Mouse (Mus musculus) bone marrow, adult 2 months (tissue): Measurements from ENCODE around the gene Mthfsd. TPM values are rescaled to one million over a fixed set of nuclear protein-coding genes. Genes with fewer than 3 reads are reported as not detected.

Source experiments
- H3K27ac ChIP-seq: fragments of 200-500 bp; 2 replicates; pipeline ENCODE4 v1.5.1; 2012; ENCODE audit warnings: low read depth, mild to moderate bottlenecking, control low read depth, inconsistent platforms, low read length; ENCODE audit not compliant: control insufficient read depth, poor library complexity, insufficient read depth
- H3K4me1 ChIP-seq: fragments of 200-500 bp; 2 replicates; pipeline ENCODE4 v1.6.1; 2011; ENCODE audit warnings: low read length; ENCODE audit not compliant: control insufficient read depth, insufficient read depth
- H3K4me3 ChIP-seq: fragments of 200-500 bp; replicated peaks from 2 replicates; pipeline ENCODE3; 2011; ENCODE audit warnings: mild to moderate bottlenecking, low read depth, low read length, control low read depth; ENCODE audit not compliant: control insufficient read depth
- CTCF ChIP-seq: fragments of 200-500 bp; IDR thresholded peaks from 2 replicates; pipeline ENCODE4 v1.5.1; 2011; ENCODE audit warnings: low read length, control low read depth; ENCODE audit not compliant: control insufficient read depth, insufficient read depth
- POLR2A ChIP-seq: fragments of 200-500 bp; IDR thresholded peaks from 2 replicates; pipeline ENCODE4 v1.6.1; 2011; ENCODE audit warnings: low read depth, mild to moderate bottlenecking, control low read depth, low read length, borderline replicate concordance; ENCODE audit not compliant: control insufficient read depth
- WGBS: fragments of 180-500 bp; shearing (Covaris S2); methylation state at CpG from one replicate; pipeline ENCODE4 v1.1.7; 2018; 5-methylcytosine and 5-hydroxymethylcytosine counted together
- polyA plus RNA-seq: library from polyadenylated mRNA; stranded (reverse); fragments of >200 nt; gene quantifications from 2 replicates; pipeline ENCODE4 v1.2.4, GENCODE M21; 2011; ENCODE audit warnings: low replicate concordance; ENCODE audit not compliant: missing spikeins, insufficient read depth, insufficient read length

The Mthfsd gene
- polyA plus RNA-seq, 1 experiment: 13.1 TPM

GRCm38 (mm10) chr8:121074108-121074847 lies 33.9 kb downstream of the Mthfsd start:
- TF ChIP-seq POLR2A: no peak
- Histone ChIP-seq H3K4me3 (no peak overlapping the region), H3K4me1 (no peaks in the 10 kb centered on the region), H3K27ac (no peak overlapping the region)
- 10% methylated on average over 15 of the region's 15 CpGs for WGBS

- Histone ChIP-seq H3K4me1 (no peaks in the 10 kb centered on the region), H3K4me3 (no peak overlapping the region), H3K27ac (no peak overlapping the region)
- no peak for TF ChIP-seq POLR2A
- TF ChIP-seq CTCF: no peak
- WGBS: 4% methylated on average over 48 of the region's 48 CpGs
Observed at GRCm38 (mm10) chr8:121073174-121074107, 34.8 kb downstream of the Mthfsd start.

- Histone ChIP-seq H3K4me1 (no peaks in the 10 kb centered on the region), H3K4me3 (no peak overlapping the region), H3K27ac (no peak overlapping the region)
- no peak for TF ChIP-seq POLR2A
- 27% methylated on average over 11 of the region's 11 CpGs for WGBS
Observed at GRCm38 (mm10) chr8:121072406-121073130, 35.6 kb downstream of the Mthfsd start.

GRCm38 (mm10) chr8:121071454-121071853 lies 36.7 kb downstream of the Mthfsd start:
- no peaks in the 10 kb centered on the region for H3K4me1 ChIP-seq
- no peak overlapping the region for H3K27ac ChIP-seq
- no peak overlapping the region for H3K4me3 ChIP-seq
- WGBS: 4% methylated on average over 12 of the region's 12 CpGs
- TF ChIP-seq POLR2A: no peak
- TF ChIP-seq CTCF: no peak

GRCm38 (mm10) chr8:121063649-121064048 lies 44.5 kb downstream of the Mthfsd start:
- TF ChIP-seq CTCF (no peak), POLR2A (no peak)
- WGBS: 76% methylated on average over 13 of the region's 13 CpGs

GRCm38 (mm10) chr8:121062521-121062920 lies 45.7 kb downstream of the Mthfsd start:
- no peaks in the 10 kb centered on the region for H3K4me1 ChIP-seq
- no peak overlapping the region for H3K4me3 ChIP-seq
- 89% methylated on average over 6 of the region's 6 CpGs for WGBS
- H3K27ac ChIP-seq: no peak overlapping the region
- TF ChIP-seq CTCF: no peak
- no peak for TF ChIP-seq POLR2A

More at GRCm38 (mm10) chr8:121063649-121064048, 44.5 kb downstream of the Mthfsd start:
- no peaks in the 10 kb centered on the region for H3K4me1 ChIP-seq
- no peak overlapping the region for H3K4me3 ChIP-seq
- H3K27ac ChIP-seq: no peak overlapping the region

- H3K27ac ChIP-seq: no peak overlapping the region
- TF ChIP-seq POLR2A: no peak
- TF ChIP-seq CTCF: no peak
- WGBS: 81% methylated on average over 7 of the region's 7 CpGs
- H3K4me1 ChIP-seq: no peaks in the 10 kb centered on the region
- no peak overlapping the region for H3K4me3 ChIP-seq
Observed at GRCm38 (mm10) chr8:121059098-121059497, 49.1 kb downstream of the Mthfsd start.

- TF ChIP-seq CTCF (no peak), POLR2A (no peak)
- WGBS: 77% methylated on average over 9 of the region's 9 CpGs
Observed at GRCm38 (mm10) chr8:121058081-121058480, 50.1 kb downstream of the Mthfsd start.

More at GRCm38 (mm10) chr8:121058081-121058480, 50.1 kb downstream of the Mthfsd start:
- H3K4me1 ChIP-seq: no peaks in the 10 kb centered on the region
- no peak overlapping the region for H3K4me3 ChIP-seq
- no peak overlapping the region for H3K27ac ChIP-seq
